Mouse (Mus musculus) thymus, adult 2 months (tissue): ENCODE data around the gene Pus7. TPM values are rescaled to one million over a fixed set of nuclear protein-coding genes. Genes with fewer than 3 reads are reported as not detected.
A peak's percentile ranks its signal among the peaks of the same experiment; 100 is the strongest.

Experiments
- DNase-seq: peaks from one replicate; pipeline ENCODE4 v3.0.0; 2021
- H3K27ac ChIP-seq: fragments of 200-500 bp; 2 replicates; pipeline ENCODE4 v1.5.1; 2012; ENCODE audit warnings: low read length, control low read depth; ENCODE audit not compliant: control insufficient read depth, insufficient read depth
- H3K27me3 ChIP-seq: fragments of 200-500 bp; 2 replicates; pipeline ENCODE4 v1.6.1; 2012; ENCODE audit warnings: mild to moderate bottlenecking, low read length, moderate library complexity, mixed read lengths; ENCODE audit not compliant: control insufficient read depth, insufficient read depth
- H3K36me3 ChIP-seq: fragments of 200-500 bp; 2 replicates; pipeline ENCODE4 v1.6.1; 2012; ENCODE audit warnings: mild to moderate bottlenecking, low read length, moderate library complexity; ENCODE audit not compliant: control insufficient read depth, insufficient read depth
- H3K4me1 ChIP-seq: fragments of 200-500 bp; replicated peaks from 2 replicates; pipeline ENCODE4 v1.6.1; 2012; ENCODE audit warnings: low read length; ENCODE audit not compliant: control insufficient read depth, insufficient read depth
- H3K4me3 ChIP-seq: fragments of 200-500 bp; 2 replicates; pipeline ENCODE4 v1.5.1; 2012; ENCODE audit warnings: mild to moderate bottlenecking, low read length, control low read depth, moderate library complexity; ENCODE audit not compliant: control insufficient read depth, insufficient read depth
- CTCF ChIP-seq: fragments of 200-500 bp; IDR thresholded peaks from 2 replicates; pipeline ENCODE4 v1.5.1; 2012; ENCODE audit warnings: mild to moderate bottlenecking, control low read depth, low read length, moderate library complexity, borderline replicate concordance; ENCODE audit not compliant: control insufficient read depth, poor library complexity, insufficient read depth; ENCODE audit errors: extremely low read depth
- POLR2A ChIP-seq: fragments of 200-500 bp; IDR thresholded peaks from 2 replicates; pipeline ENCODE4 v1.6.1; 2012; ENCODE audit warnings: mild to moderate bottlenecking, low read length, control low read depth, moderate library complexity; ENCODE audit not compliant: control insufficient read depth, poor library complexity, insufficient read depth; ENCODE audit errors: extremely low read depth
- WGBS: fragments of 180-500 bp; shearing (Covaris S2); methylation state at CpG from one replicate; pipeline ENCODE4 v1.1.7; 2018; 5-methylcytosine and 5-hydroxymethylcytosine counted together
- polyA plus RNA-seq: library from polyadenylated mRNA; depleted of rRNA; stranded (reverse); fragments of >200 nt; gene quantifications from 2 replicates; pipeline ENCODE4 v1.2.3, GENCODE M21; 2012

The Pus7 gene
- polyA plus RNA-seq, 1 experiment, result 4.7 TPM

DNA sequence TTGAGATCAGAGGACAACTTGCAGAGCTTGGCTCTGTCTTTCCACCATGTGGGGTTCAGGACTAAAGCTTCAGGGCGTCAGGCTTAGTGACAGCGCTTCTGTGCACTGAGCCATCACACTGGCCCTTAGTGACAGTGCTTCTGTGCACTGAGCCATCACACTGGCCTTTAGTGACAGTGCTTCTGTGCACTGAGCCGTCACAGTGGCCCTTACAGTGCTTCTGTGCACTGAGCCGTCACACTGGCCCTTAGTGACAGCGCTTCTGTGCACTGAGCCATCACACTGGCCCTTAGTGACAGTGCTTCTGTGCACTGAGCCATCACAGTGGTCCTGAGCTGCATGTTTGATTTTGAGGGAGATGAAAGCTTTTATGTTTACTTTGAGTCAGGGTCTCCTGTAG is 31.3 kb upstream of the Pus7 start:
- Histone ChIP-seq H3K27me3 (no peaks in the 10 kb centered on the region), H3K36me3 (peaks cover 43% of the 10 kb centered on the region), H3K27ac (no peak overlapping the region), H3K4me1 (no peaks in the 10 kb centered on the region), H3K4me3 (no peak overlapping the region)
- WGBS, result 94% methylated on average over 5 of the region's 5 CpGs
- DNase-seq, result no peak
- TF ChIP-seq POLR2A, result no peak
- no peak for TF ChIP-seq CTCF

DNA sequence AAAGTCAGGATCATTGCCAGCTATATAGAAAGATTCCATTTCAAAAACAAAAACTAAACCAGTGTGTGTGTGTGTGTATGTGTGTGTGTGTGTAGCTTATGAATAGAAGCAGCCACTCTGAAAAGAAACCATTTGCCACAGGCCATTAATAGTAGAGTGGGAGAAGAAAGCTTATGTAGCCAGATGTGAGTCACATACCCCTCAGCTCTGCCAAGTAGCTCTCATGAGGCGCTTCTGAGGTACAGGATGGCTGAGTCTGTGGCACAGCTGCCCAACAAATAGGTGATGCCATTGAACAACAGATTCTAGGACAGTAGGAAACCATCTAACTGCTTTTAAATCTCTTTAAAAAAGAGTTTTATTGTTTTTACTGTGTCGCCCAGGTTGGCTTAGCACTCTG is 9.2 kb upstream of the Pus7 start:
- WGBS, result 97% methylated on average over 2 of the region's 2 CpGs
- Histone ChIP-seq H3K27me3 (no peaks in the 10 kb centered on the region), H3K4me1 (peaks cover 3% of the 10 kb centered on the region; the same call in 1 of the 2 replicates), H3K36me3 (no peaks in the 10 kb centered on the region), H3K4me3 (no peak overlapping the region), H3K27ac (no peak overlapping the region)
- TF ChIP-seq POLR2A, result no peak
- TF ChIP-seq CTCF, result no peak
- no peak for DNase-seq

DNA sequence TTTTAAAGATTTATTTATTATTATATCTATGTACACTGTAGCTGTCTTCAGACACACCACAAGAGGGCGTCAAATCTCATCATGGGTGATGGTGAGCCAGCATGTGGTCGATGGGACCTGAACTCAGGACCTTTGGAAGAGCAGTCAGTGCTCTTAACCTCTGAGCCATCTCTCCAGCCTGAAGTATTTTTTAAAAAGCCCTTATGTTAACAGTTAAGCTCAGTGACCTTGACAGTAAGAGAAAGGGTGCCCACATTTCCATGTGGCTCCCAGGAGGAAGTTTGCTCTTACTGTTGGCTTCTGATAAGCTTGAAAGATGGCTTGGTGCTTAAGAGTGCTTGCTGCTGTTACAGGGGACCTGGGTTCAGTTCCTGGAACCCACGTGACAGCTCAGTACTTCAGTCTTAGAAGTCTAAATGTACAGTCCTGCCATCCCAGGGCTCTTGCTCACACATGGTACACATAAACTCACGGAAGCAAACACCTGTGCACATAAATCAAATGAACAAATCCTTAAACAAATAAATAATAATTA is 5.6 kb upstream of the Pus7 start:
- Histone ChIP-seq H3K4me3 (no peak overlapping the region), H3K4me1 (peaks cover 3% of the 10 kb centered on the region; the same call in 1 of the 2 replicates), H3K27me3 (no peaks in the 10 kb centered on the region), H3K27ac (no peak overlapping the region), H3K36me3 (no peaks in the 10 kb centered on the region)
- no peak for DNase-seq
- WGBS, result 91% methylated on average over 4 of the region's 4 CpGs
- no peak for TF ChIP-seq CTCF
- no peak for TF ChIP-seq POLR2A

DNA sequence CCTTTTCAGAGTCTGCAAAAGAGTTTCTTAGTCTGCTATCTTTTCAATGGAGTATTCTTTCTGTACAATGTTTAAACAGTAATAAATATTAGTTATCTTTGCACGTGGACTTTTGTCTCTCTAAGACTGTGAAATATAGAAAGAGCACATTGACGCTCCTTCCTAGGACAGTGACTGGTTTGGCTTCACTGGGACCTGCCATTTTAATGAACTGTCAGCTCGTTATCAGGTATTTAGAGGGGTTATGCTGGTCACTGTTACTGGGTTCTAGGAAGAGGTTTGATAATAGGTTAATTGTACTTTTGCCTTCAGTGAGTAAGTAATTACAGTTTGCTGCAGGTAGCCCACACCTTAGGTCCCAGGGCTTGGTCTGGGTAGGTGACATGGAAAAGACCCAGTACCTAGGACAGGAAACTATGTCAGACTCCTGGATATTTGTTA is 4.9 kb upstream of the Pus7 start:
- TF ChIP-seq POLR2A, result no peak
- no peak for TF ChIP-seq CTCF
- no peak overlapping the region for H3K27ac ChIP-seq
- H3K4me3 ChIP-seq, result no peak overlapping the region
- no peaks in the 10 kb centered on the region for H3K27me3 ChIP-seq
- no peaks in the 10 kb centered on the region for H3K36me3 ChIP-seq
- 51% methylated on average over 3 of the region's 3 CpGs for WGBS
- peaks cover 3% of the 10 kb centered on the region; the same call in 1 of the 2 replicates for H3K4me1 ChIP-seq
- no peak for DNase-seq

DNA sequence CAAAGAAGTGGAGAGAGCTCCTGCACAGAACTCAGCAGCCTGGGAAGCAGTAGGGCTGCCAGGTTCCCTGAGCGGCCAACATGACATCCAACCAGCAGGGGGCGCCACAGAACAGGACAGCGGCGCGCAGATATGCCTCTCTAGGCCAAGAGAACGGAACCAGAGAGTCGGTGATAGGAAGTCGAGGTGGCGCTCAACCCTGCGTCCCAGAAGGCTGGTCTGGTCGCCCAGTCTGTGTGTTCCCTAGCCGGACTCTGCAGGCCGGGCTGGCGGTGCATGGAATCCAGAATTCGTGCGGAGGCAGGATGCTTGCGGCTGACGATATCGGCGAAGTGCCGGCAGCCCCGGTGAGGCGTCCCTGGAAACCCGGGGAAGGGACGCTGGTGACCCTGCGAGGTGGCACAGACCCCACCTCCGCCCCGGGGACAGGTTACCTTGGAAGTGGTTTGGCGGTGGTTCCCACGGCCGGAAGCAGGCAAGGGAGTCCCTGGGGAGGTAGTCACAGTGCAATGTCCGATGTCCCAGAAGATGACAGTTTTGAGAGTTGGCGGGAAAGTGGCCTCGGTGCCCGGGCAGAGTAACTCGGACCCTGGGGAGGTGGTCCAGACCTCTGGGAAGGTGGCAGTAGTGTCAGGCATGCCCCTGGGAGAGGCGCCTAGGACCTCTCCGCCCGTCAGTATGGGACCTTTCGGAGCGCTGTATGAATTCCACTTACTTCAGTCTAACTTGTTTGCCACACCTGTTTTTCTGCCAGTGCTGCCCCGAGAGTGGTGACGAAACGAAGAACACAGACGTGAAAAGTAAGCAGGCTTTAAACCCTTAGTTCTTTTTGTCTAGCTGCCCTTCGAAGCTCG is 4.3 kb upstream of the Pus7 start, which contains the start of gene Rint1:
TSS of gene Rint1 (plus strand) at position 176 of the 854 bp plus-strand sequence.
- TF ChIP-seq CTCF (peak; percentile 96), POLR2A (peak; percentile 62; the same call in 1 of the 2 replicates)
- WGBS, result 1% methylated on average over 47 of the region's 47 CpGs
- H3K4me3 ChIP-seq, result peak within 1 kb of the TSS; percentile 86
- H3K36me3 ChIP-seq, result no peaks in the 10 kb centered on the region
- peaks cover 4% of the 10 kb centered on the region; the same call in 1 of the 2 replicates for H3K4me1 ChIP-seq
- no peaks in the 10 kb centered on the region for H3K27me3 ChIP-seq
- H3K27ac ChIP-seq, result no peak within 1 kb of the TSS
- DNase-seq, result peak; percentile 94

DNA sequence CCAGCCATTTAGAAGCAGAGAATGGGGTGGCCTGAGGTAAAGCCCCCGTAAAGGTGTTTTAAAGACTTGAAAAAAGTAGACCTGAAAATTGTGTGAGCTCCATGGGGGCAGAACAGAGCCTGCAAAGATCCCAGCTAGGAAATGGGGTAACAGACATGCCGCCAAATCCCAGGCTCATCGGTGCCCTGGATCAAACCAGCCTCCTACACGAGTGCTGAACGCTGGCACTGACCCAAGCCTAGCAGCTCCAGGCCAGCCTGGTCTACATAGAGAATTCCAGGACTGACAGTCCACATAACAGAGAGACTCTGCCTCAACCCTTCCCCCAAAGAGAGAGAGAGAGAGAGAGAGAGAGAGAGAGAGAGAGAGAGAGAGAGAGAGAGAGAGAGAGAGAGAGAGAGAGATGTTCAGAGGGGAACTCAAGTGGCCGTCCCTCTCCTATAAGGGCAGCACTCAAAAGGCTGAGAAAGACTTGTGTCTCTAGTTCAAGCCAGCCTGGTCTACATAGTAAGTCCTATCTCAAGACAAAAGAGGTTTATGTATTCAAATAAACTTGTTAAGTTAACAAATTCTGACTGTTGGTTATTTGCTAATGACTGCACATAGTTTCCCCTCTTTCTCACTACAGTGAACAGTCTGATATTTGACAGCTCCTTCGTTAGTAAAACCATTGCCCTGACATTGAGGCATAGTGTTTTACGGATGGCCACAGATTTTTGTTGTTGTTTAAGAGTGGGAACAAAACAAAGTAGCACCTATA is 1.3 kb downstream of the Pus7 start:
- peaks cover 2% of the 10 kb centered on the region; the same call in 1 of the 2 replicates for H3K4me1 ChIP-seq
- no peak overlapping the region for H3K27ac ChIP-seq
- TF ChIP-seq POLR2A, result no peak
- TF ChIP-seq CTCF, result no peak
- H3K27me3 ChIP-seq, result no peaks in the 10 kb centered on the region
- DNase-seq, result no peak
- no peaks in the 10 kb centered on the region for H3K36me3 ChIP-seq
- no peak overlapping the region for H3K4me3 ChIP-seq
- 67% methylated on average over 8 of the region's 8 CpGs for WGBS
